Mouse (Mus musculus) cortical plate, adult 2 months (tissue): ENCODE measurements around the gene Irak2. TPM values are rescaled to one million over a fixed set of nuclear protein-coding genes. Genes with fewer than 3 reads are reported as not detected.

Experiments
- H3K27ac ChIP-seq: fragments of 200-500 bp; 2 replicates; pipeline ENCODE4 v1.5.1; 2012; ENCODE audit warnings: low read length, control low read depth, inconsistent platforms; ENCODE audit not compliant: insufficient read depth
- H3K4me1 ChIP-seq: fragments of 200-500 bp; 2 replicates; pipeline ENCODE4 v1.6.1; 2011; ENCODE audit warnings: low read length; ENCODE audit not compliant: control insufficient read depth, insufficient read depth
- H3K4me3 ChIP-seq: fragments of 200-500 bp; 2 replicates; pipeline ENCODE4 v1.5.1; 2011; ENCODE audit warnings: mild to moderate bottlenecking, low read length, control low read depth; ENCODE audit not compliant: insufficient read depth
- CTCF ChIP-seq: fragments of 200-500 bp; IDR thresholded peaks from 2 replicates; pipeline ENCODE4 v1.5.1; 2011; ENCODE audit warnings: mild to moderate bottlenecking, control low read depth, low read length; ENCODE audit not compliant: insufficient read depth; ENCODE audit errors: extremely low read depth
- POLR2A ChIP-seq: fragments of 200-500 bp; IDR thresholded peaks from 2 replicates; pipeline ENCODE4 v1.6.1; 2011; ENCODE audit warnings: mild to moderate bottlenecking, low read length, control low read depth; ENCODE audit not compliant: insufficient read depth; ENCODE audit errors: extremely low read depth
- polyA plus RNA-seq: library from polyadenylated mRNA; depleted of rRNA; stranded (reverse); fragments of >200 nt; gene quantifications from 2 replicates; pipeline ENCODE4 v1.2.3, GENCODE M21; 2012

The Irak2 gene
- polyA plus RNA-seq, 1 experiment = 24.7 TPM

GRCm38 (mm10) chr6:113675991-113676390 lies 37.7 kb downstream of the Irak2 start:
- Histone ChIP-seq H3K27ac (no peak overlapping the region), H3K4me3 (no peak overlapping the region), H3K4me1 (no peaks in the 10 kb centered on the region)
- TF ChIP-seq CTCF (no peak), POLR2A (no peak)

DNA sequence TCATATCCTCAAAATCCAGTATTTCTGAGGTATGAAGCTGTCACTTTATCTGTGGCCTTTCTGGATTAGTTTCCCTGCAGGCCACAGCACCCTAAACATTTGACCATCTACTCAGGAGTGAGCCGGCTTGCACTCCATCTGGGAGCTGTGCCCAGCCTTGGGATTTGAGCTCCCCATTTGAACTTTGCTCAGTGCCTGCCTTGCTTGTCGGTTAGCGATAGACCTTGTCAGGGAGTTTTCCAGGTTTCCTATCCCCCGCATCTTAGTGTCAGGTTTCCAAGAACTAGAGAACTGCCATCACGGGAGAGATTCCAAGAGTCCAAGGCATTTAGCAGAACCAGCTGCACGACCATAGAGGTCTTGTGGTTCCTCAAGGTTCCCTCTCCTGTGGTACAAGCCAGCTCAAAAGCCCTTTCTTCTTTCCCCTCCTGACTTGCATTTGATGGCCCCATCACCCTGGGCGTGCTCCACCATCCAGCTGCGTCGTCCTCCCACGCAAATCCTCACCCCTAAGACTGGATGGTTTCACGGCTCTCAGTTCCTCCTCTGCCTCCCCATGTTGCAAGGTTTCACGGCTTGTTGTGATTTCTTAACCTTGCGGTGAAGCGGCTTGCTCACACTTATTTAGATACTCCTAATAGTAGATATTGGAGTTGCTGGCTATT lies 38.9 kb downstream of the Irak2 start:
- Histone ChIP-seq H3K4me3 (no peak overlapping the region), H3K27ac (0 out of 2 replicates have a peak overlapping the region, but pooled peaks have one; percentile 32), H3K4me1 (no peaks in the 10 kb centered on the region)
- TF ChIP-seq CTCF (no peak), POLR2A (no peak)

DNA sequence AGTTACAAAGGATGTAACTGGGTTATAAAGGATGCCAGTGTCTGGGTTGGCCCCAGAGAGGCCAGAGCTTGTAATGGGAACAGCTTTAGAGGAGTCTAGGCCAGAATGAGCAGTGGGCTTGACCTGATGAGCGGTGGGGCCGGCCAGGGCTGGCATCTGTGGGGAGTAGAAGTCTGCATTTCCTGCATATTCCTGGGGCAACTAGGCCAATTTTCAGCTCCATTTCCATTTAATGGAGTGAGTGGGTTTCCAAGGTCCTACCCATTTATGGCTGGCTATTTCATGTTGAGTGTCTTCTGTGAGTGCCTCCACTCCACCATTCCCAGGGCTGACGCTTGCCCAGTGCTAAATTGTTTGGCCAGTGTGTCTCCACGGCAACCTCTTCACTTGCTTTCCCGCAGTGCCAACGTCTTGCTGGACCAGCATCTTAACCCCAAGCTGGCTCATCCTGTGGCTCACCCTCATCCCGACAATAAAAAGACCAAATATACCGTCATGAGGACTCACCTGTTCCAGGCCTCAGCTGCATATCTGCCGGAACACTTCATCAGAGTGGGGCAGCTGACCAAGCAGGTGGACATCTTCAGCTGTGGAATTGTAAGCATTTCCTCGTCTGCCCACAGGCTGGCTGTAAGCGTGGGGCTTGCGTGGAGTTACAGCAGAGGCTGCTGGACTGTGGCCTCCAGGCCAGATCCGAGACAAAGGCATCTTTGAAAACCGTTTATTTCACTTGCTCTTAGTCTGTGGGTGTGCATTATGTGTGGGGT lies 40.2 kb downstream of the Irak2 start:
- Histone ChIP-seq H3K27ac (no peak overlapping the region), H3K4me1 (no peaks in the 10 kb centered on the region), H3K4me3 (no peak overlapping the region)
- TF ChIP-seq CTCF = no peak
- TF ChIP-seq POLR2A = no peak

DNA sequence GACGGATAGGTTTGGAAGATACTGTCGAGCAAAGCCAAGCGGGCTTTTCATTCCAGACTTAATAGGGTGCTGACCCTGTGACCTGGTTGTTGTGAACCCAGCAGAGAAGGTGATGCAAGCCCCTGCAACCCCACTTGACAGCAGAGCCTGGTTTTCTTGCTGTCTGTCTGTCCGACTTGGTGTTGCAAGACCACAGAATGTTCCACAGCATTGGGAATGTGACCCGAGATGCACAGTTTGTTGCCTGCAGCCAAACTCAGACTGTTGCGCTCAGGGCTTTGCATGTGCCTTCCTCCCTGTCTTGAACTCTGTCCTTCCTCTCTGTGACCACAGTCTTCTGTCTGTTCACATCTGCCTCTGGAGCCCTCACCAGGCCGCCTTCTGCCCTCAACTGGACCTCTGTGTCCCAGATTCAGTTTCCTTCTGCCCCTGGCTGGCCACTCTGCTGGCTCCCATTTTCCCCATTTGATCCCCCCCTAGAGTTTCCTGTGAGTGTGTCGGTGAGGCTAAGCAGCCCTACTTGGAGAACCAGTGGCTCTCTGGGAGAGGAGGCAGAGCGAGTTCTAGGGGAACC lies 41.8 kb downstream of the Irak2 start:
- H3K27ac ChIP-seq = no peak overlapping the region
- no peaks in the 10 kb centered on the region for H3K4me1 ChIP-seq
- TF ChIP-seq CTCF (no peak), POLR2A (no peak)
- H3K4me3 ChIP-seq = no peak overlapping the region

DNA sequence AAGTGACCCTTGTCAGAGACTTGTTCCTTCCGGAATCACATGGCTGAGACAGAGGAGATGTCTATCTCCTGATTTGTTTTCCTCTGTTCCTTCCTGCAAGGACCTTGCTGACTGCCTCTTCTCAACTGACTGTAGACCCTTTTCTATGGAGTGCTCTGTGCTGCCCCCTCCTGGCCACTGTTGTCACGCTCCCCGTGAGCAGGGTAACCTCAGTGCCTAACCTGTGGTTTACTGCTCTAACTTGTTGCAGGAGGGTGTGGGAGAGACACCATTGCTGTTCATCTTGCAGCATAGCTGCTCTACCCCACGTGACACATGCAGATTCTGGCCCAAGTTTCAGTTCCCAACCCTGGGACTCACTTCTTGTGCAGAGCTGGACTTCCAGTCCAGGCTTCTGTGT lies 43.0 kb downstream of the Irak2 start:
- no peaks in the 10 kb centered on the region for H3K4me1 ChIP-seq
- TF ChIP-seq POLR2A = no peak
- peak; percentile 89 for TF ChIP-seq CTCF
- H3K27ac ChIP-seq = no peak overlapping the region
- H3K4me3 ChIP-seq = no peak overlapping the region

DNA sequence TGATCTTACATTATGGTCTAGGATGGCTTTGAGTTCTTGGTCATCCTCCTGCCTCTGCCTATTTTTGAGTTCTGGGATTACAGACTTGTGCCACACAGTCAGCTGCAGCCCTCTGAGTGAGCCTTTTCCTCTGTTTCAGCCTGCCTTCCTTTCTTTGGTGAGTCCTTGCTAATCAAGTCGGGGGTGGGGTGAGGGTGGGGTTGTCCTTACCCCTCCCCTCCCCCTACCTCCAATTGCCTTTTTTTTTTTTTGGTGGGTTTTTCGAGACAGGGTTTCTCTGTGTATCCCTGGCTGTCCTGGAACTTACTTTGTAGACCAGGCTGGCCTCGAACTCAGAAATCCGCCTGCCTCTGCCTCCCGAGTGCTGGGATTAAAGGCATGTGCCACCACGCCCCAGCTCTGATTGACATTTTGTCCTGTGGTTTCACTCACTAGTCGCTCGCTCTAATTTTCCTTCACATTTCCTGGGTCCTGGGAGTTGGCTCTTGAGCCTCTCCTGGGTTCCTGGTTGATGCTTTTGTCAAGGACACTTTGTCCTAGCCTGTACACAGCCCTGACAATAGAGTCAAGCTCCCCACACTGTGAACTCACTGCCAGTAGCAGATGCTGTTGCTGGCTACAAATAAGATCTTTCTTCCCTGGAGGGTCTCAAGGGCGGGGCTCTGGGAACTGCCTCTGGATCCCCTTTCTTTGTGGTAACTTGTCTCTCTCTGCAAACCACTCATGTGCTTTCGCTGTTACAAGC lies 45.0 kb downstream of the Irak2 start:
- Histone ChIP-seq H3K4me1 (no peaks in the 10 kb centered on the region), H3K4me3 (no peak overlapping the region), H3K27ac (no peak overlapping the region)
- no peak for TF ChIP-seq POLR2A
- no peak for TF ChIP-seq CTCF

- no peak overlapping the region for H3K27ac ChIP-seq
- no peak overlapping the region for H3K4me3 ChIP-seq
- H3K4me1 ChIP-seq = no peaks in the 10 kb centered on the region
- TF ChIP-seq POLR2A = no peak
- TF ChIP-seq CTCF = no peak
These were observed 48.4 kb downstream of the Irak2 start for GRCm38 (mm10) chr6:113686551-113687125.

- Histone ChIP-seq H3K4me1 (no peaks in the 10 kb centered on the region), H3K27ac (no peak overlapping the region), H3K4me3 (no peak overlapping the region)
- TF ChIP-seq POLR2A (no peak), CTCF (no peak)
These were observed 51.7 kb downstream of the Irak2 start for GRCm38 (mm10) chr6:113690008-113690399.
